Mouse (Mus musculus) fibroblast of lung, adult 2 months (primary cell): ENCODE results near the gene Trim16.

Experiments used
- DNase-seq: peaks from one replicate; pipeline ENCODE4 v3.0.0-alpha.2; 2011; ENCODE audit warnings: low read depth

Gene Trim16

DNA sequence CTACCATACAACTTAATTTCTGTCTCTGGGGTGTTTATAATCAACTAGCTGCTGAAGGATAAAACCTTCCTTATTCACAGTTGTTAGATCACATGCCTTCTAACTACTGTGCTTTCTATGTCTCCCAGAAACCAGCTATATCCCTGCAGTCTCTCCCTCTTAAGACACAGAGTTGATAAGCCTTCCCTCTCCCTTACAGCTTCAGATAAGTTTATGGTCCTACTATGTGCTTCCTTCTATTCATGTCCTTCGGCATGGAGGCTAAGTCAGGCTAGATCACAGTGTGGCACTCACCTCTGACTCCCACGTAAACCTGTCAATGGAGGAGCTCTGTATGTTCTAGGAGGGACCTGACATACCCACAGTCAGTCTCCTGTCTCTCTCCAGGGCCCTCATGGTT is 10.4 kb downstream of the Trim16 start:
- no peak for DNase-seq

DNA sequence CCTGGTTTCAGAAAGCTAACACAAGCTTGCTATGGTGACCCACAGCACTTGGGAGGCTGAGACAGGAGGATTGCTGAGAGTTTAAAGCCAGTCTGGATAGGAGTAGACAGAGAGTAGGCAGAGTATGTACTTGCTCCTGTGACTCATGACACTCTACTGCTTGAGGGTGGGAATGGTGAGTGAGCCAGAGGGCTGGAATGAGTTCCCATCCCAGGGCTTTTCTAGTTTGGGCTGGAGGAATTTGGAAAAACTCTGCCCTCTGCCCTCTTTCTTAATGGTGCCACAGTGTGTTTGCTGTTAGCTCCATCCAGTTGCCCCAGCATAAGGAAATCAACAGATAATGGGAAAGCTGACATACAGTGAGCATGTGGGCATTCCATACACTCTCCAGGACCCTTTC is 11.9 kb downstream of the Trim16 start:
- DNase-seq = no peak

DNA sequence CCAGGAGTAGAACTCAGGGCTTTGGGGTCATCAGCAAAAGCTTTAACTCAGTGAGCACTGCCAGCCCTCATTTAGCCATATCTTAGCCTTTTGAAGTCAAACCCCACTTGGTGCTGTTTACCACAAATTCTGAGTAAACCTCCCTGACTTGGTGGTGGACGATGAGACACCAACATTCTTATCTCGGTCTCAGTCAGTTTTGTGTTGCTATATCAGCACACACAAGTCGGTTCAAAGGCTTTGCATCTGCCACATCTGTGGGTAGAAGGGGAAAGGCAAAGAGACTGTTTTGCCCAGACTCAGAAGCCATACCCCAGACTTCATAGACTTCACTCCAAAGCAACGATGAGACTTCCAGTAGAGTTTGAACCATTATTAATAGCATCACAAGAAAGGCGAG is 24.5 kb downstream of the Trim16 start:
- no peak for DNase-seq

DNA sequence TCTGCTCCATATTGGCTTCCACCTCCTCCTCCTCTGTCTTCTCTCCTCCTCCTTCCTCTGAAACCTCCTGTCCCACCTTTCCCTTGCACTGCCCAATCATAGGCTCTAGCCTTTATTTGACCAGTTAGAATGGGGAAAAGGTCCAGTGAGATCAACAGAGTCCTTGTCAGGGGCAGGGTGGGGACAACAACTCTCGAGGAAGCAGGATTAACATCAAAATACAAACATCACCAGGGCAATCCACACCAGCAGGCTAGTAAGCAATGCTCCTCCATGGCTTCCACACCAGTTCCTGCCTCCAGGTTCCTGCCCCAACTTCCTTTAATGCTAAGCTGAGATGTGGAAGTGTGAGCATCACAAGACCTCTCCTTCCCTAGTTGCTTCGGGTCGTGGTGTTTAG is 25.7 kb downstream of the Trim16 start:
- no peak for DNase-seq

DNA sequence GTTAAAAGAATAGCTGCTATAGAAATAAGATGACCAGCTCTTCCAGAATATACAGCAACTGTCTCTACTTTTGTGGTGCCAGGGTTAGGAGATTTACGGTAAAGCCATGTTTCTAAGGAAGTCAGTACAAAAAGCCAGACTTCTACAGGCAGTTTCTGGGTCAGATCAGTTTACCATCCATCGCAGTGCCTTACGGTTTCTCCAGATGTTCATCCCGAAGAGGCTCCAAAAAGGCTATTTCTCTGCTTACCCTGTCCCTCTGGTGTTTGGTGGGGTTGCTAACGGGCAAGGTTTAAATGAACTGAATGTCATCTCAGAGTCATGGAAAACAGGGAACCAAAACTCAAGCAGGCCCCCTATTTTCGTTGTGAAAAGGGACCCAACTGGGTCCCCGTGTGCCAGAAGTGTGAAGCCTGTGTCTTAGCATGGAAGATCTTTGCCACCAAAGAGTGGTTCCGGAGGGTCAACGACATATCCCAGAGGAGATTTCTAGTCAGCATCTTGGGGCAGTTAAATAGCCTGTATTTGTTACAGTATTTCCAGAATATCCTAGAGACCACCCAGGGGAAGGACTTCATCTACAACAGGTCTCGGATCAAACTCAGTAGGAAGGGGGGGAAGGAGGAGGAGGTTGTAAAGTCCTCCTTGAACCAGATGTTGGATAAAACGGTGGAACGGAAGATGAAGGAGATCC is 27.1 kb downstream of the Trim16 start, which contains the start of gene Fbxw10:
Gene Fbxw10, plus strand, starts transcription at position 109 of the 694 bp plus-strand sequence.
- DNase-seq = no peak

DNA sequence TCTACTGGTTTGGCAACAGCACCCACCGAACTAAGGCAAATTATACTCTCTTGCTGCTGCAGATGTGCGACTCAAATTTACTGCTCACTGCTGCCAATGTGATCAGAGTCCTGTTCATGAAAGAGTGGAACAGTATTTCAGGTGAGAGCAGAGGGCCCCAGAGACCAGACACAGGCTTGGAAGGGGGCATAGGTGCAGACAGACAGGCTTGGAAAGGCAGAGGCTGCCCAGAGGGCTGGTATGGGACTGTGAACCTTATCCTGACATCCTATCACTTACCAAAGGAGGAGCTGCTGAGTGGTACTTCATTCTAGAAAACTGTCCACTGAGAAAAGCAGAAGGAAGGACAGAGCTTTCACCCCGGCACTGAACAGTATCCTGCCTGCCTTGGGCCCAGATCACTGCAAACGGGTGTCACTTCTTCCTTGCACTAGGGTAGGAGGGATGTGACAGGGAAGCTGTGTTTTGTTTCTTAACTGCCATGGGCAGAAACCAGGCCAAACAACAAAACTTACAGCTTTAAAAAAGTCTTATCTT is 27.7 kb downstream of the Trim16 start:
- no peak for DNase-seq

DNA sequence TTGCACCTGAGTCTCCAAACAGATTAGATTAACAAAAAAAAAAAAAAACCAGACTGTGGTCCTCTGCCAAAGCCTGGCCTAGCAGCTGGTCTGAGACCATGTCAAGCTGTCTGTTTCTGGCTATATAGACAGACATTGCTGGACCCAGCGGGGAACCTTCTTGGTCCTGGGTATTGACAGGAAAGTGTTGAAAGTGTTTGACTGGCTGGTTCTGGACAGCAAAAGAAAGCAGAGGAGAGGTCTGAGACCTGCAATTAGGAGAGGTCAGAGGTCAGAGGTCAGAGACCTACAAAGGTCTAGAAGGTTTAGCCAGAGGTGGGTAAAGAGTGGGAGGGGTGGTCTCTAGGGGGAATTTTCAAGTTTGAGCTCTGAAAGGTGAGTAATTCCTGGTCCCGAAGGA is 28.3 kb downstream of the Trim16 start:
- no peak for DNase-seq

DNA sequence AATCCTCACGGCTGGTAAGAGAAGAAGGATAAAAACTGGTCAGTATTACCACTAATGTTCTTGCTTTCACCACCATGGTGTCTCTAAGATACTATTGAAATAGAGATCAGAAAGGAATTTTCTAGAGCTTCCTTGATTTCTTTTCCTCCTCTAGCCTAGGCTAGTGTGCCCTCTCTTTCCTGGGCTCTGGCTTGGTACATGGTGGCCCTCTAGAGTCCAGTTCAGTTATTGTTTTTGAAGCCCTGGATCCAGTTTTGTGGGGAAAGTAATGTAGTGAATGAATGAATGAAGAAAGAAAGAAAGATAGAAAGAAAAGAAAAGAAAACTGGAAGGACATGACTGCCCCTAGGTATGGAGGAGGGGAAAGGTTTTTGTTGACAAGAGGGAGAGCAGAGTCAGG is 31.2 kb downstream of the Trim16 start:
- DNase-seq = no peak

DNA sequence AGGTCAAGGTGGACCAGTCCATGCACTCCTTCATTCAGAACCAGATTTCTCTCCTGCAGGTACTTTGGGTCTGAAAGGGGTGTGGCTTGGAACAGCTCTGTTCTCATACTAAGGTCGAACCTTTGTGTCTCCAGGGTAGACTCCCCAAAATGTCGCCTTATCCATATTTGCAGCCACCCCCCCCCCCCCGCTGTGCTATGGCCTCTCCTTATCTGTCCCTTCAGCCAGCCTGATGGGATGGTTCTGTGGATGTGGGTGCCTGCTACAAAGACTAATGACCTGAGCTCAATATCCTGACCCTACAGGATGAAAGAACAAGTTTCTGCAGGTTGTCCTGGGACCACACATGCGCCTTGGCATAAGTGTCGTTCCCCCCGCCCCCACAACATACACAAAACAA is 33.3 kb downstream of the Trim16 start:
- DNase-seq = no peak

DNA sequence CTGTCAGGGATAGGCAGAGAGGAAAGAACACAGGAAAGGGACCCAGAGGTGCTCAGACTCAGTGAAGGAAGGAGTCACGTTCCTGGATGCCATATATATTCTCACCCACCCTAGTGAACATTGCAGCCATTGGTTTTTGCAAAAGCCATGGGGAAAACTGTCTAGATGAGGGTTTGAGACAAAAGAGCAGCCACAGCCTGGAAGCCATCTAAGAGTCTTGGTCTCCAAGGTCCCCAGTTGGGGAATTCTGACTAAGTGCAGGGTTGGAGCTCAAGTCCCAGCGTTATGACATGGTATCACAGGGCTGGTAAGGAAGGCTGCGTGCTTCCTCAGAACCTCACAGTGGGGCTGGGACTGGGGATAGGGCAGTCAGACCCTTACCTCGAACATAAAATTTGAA is 45.5 kb downstream of the Trim16 start:
- no peak for DNase-seq

DNA sequence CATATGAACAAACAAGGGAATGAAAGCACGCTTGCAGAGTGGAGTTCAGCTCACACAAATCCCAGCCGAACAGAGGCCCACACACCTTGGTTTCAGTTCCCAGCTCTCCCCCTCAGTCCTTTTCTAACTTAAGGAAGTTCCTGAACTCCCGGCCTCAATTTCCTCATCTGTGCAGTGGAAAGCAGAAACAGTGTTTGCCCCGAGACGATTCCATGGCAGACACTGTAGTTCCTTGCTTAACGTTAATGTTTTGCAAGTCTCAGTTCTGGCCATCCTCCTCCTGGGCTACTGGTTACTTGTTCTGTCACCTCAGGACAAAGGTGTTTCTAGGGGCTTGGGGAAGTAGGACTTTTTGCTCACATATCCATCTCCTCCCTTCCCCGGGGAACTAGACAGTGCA is 46.7 kb downstream of the Trim16 start:
- no peak for DNase-seq

DNA sequence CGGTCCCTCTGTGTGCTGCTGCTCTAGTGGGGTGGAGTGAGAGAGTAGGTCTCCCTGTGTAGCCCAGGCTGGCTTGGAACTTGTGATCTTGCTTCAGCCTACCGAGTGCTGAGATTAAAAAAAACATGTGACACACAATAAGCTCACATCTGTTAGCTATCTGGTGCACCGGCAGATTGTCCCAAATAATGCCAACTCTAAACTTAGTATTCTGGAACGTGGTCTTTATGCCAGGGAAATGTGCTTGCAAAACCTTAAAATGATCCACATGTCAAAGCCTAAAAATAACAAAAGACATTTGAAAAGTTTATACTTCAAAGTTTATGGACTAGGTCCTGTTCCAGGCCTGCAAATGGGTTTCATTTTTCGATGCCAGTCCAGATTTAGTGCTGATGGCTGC is 49.2 kb downstream of the Trim16 start:
- DNase-seq = no peak

DNA sequence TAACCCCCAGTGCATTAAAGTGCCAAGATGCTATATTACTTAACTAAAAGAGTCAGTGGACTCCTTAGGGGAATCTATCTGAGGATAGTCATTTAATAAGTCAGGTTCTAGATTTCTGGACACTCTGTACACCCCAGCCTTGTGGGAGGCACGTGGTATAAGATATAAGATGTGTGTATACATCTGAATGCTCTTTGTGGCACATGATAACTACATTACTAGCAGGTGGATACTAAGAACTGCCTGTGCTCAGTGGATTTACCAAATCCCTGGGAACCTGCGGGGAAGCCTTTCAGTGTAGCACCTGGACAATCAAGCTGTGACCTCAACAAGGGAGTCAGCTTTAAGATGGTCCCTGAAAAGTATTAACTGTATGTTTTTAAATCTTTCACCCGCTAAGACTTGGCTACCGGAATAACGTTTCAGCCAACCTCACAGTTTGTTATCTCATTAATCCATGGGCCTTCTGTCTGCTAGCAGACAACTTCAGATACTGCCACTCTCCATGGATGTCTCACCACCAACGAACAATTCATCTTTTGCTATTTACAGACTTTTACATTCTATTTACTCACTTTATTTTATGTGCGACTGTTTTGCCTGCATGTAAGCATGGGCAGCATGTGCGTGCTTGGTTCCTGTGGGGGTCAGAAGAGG is 49.8 kb downstream of the Trim16 start:
- DNase-seq = no peak

DNA sequence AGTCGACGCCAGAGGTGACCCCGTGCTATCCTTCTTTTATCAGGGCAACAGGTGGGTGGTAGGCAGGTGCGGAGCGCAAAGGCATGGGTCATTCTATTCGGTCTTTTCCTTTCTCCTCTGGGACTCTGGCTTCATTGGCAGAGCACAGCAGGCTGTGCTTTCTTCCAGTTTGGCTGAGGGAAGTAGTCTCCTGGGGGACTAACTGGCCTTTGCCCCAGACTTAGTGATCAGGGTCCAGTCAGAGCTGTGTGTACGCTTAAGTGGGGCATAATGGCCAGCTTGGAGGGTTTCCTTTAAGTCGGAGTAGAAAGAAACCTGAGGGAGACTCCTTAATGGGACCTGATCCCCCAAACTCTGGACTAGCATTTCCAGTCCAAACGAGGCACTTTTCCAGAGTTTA is 53.4 kb downstream of the Trim16 start:
- no peak for DNase-seq

DNA sequence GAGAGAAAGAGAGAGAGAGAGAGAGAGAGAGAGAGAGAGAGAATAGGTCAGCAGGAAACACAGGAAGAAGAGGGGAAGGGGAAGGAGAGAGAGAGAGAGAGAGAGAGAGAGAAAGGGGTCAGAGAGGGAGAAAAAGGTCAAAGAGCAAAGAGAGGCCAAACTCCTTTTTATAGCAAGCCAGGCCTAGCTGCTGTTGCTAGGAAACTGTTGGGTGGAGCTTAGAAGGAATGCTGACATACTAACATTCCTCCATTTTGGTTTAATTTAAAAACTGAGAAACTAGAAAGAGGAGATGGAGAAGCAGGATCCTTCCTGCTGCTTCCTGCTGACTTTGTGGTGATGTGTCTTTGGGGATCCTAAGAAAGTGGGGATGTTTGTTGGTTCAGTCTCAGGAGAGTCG is 55.7 kb downstream of the Trim16 start:
- DNase-seq = no peak

DNA sequence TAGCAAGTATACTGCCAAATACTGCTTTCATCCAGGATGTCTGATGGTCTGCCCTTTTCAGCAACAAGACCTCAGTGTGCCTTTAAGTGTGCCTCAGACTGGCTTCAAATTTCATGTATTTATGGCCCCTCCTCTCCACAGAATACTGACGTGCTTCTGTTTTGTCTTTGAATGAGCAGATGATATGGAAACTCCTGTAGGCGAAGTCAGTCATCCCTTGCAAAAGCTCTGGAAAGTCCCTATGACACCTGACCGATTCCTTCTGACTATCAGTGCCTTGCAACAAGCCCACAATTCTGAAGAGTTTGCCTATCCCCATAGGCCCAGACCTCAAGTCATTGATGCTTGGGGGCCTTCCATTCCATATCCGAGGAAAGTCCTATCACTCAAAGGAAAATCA is 56.4 kb downstream of the Trim16 start:
- DNase-seq = no peak

DNA sequence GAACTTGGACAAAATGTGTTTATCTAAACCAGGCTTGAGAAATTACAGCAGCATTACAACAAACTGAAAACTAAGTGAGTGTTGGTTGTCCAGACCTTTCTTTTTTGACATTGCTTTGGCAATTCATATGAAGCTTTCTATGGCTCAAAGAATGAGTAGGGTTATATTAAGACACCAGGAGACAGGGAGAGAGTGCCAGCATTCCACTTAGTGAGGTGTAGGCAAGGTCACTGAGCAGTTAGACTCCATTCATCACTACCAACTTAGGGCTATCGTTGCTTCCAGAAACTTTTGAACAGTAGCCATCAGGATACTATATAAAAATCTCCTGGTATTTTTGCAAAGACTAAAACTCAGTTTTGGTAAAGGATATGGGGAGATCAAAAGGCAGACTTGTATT is 57.4 kb downstream of the Trim16 start:
- no peak for DNase-seq

DNA sequence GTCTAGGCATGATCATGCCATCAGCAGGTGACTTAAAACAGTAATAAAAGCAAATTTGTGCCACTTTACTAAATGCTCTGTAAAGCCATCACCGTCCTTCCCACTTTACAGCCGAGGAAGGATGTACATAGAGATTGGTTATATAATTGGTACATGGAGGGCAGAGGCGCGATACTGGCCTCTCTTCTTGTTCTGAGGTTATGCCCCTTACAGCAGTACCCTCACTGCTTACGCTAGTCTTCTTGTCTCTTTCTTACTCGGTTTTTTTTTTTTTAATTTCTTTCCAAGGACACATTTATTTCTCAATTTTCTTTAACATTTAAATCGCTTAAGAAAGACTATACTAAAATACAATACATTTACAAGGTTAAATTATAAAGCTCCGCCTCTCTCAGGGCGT is 58.7 kb downstream of the Trim16 start:
- DNase-seq = no peak

DNA sequence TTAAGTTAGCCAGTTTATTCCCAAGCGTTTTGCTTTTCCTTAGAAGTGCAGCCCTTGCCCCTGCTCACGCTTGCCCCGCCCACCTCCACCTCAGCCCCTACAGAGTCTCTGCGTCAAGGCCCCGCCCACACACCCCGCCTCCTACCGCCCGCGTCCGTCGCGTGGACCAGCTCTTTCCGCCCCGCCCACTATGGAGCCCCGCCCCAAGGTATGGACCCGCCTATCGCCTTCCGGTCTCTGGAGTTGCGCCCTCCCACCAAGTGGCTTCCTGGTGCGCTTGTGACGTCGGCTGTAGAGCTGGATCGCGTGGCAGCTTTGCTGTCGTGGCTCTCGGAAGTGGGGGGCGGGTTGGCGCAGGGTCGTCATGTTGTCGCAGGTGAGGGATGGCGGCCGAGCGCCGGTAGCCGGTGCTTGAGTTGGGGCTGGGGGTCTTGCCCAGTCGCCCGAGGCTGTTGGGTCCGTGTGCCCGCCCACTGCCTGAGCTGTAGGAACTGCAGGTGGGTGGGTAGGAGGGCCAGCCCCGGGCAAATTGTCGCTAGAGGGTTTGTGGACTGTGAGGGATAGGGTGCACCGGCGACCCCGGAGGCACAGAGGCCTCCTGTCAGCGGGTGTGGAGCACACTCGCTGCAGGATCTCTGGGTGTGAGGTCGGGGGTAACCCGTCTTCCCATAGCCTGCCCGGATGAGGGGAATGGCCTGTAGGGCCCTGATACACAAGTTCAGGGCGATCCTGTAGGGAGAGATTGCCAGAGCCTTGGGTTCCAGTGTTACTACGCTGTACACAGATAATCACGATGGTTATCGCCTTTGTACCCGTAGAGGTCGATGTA is 59.4 kb downstream of the Trim16 start, which contains the start of gene Tvp23b:
Gene Tvp23b, plus strand, starts transcription at position 236 of the 829 bp plus-strand sequence.
- DNase-seq = peak; percentile 90

DNA sequence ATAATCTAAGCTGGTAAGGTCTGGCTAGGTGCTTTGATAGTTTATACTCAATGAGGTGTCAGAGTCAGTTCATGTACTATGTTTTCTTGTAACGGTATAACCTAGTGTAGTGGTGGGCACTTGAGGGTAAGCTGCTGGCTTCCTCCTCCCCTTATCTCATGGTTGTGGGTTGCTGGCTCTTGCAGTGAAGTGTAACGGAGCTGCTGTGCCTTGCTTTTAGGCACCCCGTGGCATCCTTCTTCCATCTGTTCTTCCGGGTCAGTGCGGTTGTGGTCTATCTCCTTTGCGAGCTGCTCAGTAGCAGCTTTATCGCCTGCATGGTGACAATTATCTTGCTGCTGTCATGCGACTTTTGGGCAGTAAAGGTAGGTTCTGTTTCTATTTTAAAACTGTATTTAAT is 63.4 kb downstream of the Trim16 start:
- DNase-seq = no peak

DNA sequence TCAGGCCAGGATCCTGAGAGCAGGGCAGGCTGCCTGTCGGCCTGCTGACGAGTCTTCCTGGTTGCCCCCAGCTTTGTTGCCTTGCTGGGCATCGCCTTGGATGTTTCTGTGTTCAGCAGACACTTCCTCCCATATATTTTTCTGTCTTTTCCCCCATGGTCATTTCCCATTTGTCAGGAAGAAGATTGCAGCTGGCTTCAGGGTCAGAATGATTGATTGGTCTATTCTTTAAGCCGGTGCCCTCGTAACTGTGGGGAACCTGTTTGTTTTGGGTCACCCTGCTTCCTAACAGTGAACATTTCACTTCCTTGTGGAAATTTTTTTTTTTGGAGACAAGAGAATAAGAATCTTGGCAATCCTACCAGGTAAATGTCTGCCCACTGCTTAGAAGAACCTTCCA is 65.3 kb downstream of the Trim16 start:
- DNase-seq = no peak

DNA sequence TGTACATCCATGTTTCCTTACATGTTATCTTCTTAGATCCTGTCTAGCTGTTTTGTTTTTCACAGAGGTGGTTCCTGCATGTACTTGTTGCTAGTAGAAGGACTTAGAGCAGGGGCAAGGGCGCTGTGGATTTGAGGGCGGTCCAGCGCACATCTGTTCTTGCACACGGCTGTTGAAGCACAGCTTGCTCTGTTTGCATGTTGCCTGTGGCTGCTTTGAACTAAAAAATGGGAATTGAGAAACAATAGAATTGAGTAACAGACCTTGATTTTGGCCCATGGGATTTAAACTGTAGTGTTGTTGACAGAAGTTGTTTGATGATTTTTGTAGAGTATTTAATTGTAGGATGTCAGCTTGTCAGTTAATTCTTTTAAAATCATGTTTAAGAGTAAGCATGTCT is 70.8 kb downstream of the Trim16 start:
- no peak for DNase-seq

DNA sequence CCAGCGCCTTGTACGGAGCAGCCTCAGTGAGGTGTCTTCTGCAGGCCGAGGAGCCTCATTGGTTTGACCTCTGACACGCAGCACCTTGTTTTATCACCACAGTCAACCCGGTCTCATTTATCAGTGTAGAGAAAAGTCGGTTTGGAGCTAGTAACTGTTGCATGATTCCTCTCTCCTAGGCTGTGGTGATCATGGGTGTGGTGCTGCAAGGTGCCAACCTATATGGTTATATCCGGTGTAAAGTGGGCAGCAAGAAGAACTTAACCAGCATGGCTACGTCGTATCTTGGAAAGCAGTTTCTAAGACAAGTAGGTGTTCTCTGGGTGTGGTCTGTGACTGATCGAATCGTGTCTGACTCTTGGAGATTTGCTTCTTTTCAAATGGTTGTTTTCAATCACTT is 71.7 kb downstream of the Trim16 start:
- no peak for DNase-seq
